Mouse (Mus musculus) left cerebral cortex, adult 8-10 months (tissue): ENCODE data around the gene Cib4. TPM values are rescaled to one million over a fixed set of nuclear protein-coding genes. Genes with fewer than 3 reads are reported as not detected.

Experiments used
- DNase-seq, 2 experiments: peaks; one replicate each; pipeline ENCODE4 v3.0.0; 2022; ENCODE audit warnings: low spot score in 2 of 2
- total RNA-seq, 4 experiments: library from RNA; stranded (reverse); gene quantifications; 2 replicates each; pipeline ENCODE4 v1.2.4; 2022

The Cib4 gene
- total RNA-seq, 4 experiments from 2014 or later: not detected

DNA sequence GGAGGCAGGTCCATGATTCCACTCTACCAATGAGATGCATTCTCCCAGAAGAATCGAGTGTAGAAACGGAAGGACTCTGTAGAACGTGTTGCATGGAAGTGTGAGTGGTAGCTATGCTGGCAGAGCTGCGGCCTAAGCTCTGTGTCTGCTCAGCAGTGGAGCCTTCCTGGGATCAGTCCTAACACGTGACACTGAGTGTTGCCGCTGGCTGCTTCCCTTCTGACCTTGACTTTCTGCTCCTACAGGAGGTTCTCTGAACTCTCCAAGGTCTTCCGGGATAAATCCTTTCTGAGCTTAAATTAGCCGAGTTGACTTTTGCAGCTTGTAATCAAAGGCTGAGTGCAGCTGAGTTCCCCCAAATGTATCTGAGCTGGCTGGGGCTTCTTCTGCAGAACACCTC lies 28.7 kb upstream of the Cib4 start:
- no peak for DNase-seq

DNA sequence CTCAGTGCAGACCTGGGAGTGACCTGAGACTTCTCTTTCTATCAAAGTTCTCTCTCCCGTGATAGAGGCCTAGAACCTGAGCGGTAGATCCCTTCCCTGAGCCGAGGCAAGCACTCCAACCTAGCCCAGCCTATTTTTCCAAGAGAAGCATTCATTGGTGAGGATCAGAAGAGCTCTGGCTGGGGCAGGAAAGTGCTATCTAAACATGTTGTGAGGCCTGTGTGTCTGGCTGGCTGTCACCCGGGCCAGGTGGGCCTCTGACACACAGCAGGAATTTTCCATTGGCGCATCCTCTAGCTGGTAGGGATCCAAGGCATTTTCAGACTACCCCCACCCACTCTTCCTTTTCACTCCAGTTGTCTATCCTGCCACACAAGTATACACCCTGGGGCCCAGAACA lies 26.2 kb upstream of the Cib4 start:
- no peak for DNase-seq

DNA sequence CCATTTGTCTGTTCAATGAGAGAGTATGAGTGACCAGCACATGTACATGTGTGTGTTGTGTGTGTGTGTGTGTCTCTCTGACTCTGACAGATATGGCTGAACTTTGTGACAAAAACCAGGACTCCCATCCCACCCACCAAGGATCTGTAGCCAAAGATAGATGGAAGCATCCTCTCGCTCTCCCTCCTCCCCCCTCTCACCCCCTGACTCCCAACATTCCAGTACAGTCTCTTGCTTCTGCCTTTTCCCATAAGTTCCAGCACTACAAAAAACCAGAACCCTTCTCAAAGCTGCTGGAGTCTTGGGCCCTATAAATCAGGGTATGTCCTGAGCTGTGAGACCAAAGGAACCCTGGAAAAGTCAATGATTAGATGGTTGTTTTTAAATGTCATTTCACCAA lies 22.8 kb upstream of the Cib4 start:
- no peak for DNase-seq

DNA sequence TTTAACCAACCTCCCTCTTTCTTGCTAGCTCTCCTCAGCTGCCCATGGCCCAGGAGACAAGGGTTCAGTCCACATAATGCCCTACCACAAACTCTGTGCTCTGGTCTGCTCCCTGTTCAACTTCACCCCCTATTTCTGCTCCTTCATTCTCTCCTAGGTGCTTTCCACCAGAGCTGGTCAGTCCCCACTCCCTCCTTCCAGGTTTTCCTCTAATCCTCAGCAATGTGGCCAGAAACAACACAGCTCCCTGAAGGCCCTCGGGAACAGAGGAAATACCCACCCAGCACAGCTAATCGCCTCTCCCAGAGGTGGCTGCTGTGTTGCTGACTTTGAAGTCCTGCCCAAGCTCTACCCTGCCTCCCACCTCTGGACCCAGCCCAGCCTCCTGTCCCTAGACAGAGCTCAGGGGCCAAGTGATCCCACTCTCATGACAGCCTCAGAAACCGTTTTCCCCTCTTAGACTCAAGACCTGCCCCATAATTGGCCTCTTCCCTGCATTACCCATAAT lies 14.4 kb upstream of the Cib4 start:
- no peak for DNase-seq

DNA sequence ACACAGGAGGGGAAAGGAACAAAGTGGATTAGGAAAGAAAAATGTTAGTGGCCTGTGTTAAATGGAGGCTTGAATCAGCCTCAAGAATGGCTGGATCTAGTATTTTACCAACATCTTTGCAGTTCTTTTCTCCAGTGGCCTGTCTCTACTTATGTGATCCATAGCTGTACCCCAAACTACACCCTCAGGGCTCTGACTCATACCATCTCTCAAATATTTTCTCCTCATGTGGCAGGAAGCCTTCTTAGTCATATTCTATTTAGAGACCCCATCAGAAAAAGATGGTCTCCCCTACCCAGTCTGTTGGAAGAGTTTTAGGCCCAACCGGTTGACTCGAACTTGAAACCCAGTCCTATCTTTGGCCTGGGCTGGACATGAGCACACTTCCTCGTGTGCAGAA lies 13.8 kb upstream of the Cib4 start:
- no peak for DNase-seq

DNA sequence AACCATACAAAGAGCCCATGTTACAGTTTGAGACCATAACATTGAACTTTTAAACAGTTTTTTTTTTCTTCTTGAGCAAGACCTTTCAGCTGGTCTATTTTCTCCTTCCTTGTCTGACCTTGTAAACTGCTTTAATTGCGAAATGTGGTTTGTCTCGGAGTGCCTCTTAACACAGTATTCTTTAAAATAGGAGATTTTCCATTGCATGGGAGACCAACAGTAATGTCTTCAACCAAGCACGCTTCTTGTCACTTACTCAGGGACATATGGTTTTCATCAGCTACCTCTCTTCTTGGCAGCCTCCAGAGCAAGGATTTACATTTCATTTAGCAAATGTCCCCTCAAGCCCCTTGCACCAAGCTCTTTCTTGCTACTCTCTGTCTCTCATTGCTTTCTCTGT lies 10.6 kb upstream of the Cib4 start:
- no peak for DNase-seq

DNA sequence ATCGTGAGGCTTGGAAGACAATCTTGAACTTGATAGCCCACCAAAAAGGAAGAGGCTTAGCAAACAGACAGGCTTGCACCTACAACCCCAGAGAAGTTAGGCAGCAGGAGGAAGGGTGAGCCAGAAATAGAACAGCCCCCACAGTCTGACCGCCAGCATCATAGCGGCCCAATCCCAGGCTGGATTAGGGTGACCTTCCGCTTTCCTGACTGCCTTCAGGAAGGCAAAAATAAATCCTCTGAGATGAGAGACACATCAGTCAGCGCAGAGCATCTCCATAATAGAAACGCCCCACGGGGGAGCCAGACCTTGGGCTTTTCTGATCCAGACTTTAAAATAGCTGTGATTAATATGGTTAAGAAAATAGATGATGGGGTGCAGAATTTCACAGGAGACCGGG lies 9.3 kb upstream of the Cib4 start:
- DNase-seq: no peak

DNA sequence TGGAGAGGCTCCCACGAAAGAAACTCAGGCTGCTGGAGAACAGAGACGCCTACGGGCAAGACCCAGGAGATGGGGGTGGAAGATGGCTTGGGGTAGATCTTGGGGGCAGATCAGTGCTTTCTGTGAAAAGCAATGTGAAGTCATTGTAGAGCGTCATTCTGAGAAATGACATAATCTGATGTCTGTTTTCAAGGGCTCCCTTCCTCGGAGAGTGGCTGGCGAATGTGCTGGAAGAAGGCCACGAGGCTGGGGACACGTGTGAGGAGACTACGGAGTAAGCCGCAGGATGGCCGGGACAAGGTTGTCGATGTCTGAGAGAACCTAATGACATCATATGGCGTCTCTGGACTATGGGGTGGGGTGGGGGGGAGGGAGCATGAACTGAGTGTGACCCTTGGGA lies 8.3 kb upstream of the Cib4 start:
- DNase-seq: no peak

DNA sequence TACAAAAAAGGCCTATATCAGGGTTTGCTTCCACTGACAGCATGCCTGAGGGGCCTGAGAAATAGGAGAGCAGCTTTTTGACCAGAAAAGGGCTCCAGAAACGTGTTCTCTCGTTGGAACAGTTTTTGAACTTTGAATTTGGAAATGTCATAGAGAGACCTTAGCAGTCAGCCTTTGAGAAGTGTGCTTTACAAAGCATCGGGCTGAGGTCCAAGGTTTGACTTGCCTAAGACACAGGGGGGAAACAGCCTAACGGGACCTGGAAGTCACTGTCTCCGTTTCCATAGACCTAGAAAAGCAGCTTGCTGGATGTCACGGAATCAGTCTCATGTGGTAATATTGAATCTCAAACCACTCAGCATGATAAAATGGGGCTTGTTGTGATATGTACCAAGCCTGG lies 6.4 kb upstream of the Cib4 start:
- DNase-seq: no peak

DNA sequence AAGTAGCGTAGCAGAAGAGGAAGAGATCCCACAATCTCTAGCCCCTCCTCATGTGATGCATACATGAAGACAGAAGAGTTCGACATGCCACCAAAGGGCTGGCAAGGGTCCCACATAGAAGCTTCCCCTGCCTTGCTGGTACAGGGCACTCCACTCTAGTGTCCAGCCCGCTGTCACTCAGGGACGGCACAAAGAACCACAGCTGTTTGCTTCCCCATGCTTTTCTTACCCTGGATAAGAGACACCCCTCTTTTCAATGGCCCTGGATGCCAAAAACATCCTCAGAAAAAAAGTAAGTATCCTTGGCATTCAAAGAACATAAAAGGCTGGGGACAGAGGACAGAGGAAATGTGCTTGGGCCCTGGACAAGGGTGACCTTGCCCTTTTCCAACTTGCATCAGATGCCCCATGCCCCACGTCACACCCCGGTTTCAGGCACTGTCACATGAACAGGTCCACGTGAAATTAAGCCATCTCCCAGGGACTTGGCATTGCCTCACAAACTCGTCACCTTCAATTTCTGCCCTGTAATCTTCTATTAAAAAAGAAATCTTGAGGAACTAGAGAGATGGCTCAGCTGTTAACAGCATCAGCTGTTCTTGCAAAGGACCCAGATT lies 5.5 kb upstream of the Cib4 start:
- no peak for DNase-seq

DNA sequence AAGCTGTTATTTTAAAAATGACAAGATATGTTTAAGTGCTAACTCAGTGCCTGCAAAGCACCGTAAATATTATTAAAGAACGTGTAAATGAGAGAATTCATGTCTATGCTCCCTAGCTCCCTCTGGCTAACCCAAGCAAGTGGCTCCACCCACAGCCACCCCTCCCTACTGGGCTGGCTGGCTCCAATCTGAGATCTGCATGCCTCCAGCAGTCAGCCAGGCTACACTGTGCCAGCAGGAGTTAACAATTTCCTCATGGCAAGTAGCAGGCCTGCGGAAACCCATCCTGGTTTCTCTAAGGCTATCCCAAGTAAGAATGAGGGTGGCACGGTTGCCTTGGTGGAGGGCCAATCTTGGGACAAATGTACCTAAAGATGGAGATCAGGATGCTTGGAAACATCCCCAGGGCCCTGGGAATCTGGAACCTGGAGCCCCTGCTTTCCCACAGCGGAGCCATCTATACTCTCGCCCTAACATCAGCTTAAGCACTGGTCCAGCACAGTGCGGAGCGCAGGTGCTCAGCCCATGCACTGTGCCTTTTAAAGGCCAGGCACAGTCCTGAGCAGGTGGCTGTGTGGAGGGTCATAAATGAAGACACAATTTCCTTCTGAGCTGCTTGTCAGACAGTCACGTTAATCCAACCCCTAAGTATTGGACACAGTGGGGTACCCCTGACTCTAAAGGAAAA lies 4.8 kb upstream of the Cib4 start:
- no peak for DNase-seq

DNA sequence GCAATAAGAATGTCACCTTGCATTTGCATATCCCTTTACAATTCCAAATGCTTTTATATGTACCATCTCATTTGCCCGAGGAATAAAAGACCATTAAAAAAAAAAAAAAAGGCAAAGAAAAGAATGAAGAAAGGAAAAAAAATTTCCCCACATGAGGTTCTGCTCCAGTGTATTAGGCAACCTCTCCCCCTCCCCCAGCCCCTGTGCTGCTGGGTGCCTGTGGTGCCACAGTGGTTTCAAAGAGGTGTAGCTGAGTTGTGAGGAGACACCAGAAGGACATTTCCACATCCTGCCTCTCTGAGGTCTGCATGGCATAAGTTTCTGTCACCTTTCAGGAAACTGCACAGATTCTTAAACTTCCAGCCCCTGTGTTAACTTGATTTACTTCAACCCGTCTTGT lies 3.0 kb upstream of the Cib4 start:
- DNase-seq: no peak

DNA sequence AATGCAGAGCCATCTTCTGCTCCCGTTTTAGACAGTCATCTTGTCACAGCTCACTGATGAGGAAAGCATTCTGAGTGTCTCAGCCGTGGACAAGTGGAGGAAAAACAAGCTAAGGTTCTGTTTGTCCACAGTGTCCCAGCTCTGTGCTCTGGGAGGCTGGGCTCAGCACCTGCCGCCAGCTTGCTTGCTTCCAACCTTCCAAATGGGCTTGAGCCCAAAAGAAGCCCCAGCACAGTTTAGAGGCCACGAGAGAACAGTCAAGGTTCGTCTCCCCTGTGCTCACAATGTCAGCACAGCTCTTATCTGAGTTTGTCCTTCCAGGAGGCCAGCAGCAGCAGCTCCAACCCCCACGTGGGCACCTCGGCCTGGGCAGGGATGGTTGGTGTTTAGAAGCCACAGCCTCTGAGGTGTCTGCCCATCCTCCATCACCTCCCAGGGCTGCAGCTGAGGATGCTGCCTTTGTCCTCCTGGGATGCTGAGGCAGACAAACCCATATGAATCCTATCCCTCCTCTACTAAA lies 9.5 kb downstream of the Cib4 start:
- DNase-seq: no peak

DNA sequence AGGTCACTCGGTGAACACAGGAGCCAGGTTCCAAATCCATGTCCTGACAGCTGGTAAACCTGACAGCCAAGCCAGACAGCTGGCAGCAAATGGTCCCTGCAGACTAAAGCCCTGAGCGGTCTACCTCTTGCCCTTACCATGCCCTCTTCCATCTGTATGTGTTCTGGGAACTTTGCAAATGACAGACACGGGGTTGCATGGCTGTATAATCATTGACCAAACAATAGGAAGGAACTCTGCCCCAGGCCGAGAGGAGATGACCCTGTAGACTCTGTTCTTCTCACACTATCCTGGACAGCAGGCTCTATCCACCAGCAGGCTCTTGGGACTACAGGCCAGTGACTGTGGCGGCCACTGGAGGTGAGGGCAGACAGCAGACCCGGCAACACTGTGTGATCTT lies 11.0 kb downstream of the Cib4 start:
- DNase-seq: no peak

DNA sequence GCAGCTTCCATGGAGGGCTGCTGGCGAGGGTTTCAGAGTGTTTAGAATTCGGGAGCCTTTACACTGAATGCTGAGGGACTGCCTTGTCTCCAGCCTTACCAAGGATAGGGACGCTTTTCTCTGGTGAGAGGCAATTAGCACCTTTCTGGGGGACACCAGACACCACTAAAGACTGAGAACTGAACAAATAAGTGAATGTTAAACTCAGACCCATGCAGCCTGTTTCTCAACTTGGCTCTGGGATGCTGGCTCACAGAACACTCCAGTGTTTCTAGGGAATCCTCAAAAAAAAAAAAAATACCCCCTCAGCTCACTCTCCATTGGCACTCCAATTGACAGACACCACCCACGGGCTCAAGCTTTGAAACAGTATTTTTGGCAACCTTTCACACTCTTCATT lies 16.7 kb downstream of the Cib4 start:
- DNase-seq: no peak

DNA sequence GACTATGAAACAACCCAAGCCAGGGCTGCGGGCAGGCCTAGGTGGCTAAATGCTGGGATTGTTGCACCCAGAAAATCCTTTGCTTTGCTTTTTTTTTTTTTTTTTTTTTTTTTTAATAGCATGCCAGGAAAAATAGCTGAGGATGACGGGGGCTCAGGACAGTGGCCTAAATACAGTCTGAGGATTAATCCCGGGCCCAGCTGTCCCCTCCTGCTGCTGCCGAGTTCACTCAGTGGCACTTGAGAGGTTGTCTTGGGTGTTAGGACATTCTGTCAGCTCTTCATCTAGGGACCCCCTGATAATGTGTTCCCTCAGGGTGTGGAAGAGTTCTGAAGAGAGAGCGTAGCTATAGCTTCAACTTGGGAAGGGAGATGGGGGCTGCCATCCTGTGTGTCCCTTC lies 18.5 kb downstream of the Cib4 start:
- DNase-seq: no peak

DNA sequence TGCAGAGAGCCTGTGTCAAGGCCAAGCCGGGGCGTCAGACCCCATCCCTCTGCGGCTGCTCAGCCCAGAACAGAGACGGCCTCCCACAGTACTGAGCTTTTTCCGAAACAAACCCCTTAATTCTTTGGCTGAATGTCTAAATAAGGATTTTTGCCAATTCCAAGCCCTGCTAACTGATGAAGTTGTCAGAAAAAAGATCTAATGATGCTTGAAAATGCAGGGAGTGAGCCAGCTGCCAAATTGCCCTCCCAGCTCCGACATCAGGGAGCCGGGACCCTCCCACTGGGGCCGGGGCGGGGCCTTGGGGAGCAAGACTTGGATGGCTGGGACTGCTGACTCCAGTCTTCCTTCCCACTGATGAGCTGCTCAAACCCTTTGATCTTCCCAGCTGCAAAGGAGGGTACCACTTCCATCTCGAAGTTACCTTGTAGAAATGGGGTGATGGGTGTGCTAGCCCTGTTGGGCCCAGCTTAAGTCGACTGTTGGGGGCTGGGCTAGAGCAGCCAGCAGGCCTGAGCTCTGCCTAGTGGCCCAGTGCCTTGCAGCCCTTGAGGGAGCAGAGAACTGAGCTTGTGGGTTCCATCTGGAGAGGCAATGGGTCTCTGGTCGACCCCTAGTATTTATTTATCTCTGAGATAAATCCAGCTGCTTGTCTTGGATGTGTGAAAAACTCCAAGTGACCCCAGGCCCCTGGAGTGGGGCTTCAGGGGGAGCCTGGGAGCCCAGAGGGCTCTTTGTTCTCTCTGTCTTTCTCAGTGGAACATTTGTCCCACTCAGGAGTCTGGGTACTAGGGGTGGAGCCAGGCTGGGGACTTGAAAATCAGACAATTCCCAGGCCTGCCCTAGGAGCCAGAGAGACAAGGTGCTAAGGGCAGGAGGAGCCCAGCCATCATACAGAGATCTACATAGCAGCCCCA lies 19.5 kb downstream of the Cib4 start:
- DNase-seq: no peak

DNA sequence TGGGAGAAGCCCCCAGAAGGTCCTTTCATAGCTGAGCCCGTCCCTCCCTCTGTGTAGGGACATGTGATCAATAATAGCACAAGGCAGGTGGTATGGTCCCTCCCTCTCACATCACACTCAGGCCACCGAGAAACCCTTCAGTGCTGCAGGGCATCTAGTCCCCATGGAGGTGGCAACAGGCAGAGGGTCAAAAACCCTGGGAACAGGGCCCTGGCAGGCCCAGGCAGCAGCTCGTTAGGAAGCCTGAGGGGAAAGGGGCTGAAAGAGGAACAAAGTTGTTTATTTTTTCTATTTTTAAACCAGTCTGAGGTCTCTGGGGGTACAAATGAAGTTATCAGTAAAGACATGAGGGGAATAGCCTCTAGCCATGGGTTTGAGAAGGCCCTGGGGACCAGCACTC lies 21.4 kb downstream of the Cib4 start:
- no peak for DNase-seq

DNA sequence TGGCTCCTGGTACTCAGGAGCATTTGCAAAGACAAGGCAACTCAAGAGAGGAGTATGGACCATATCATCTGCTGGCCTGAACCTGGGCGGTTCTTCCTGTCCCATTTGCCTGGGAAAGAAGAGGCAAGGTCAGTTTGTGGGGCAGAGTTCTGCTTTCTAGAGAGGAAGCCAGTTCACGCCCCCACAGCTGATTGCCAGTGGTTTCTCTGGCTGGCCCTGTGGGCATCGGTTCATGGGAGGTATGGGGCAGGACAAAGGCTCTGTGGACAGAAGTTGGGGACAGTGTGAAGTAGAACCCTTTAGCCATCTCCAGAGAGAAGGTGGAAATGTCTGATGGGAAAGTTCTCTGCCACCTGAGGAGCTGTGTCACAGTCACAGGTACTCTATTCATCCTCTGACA lies 22.5 kb downstream of the Cib4 start:
- DNase-seq: no peak

DNA sequence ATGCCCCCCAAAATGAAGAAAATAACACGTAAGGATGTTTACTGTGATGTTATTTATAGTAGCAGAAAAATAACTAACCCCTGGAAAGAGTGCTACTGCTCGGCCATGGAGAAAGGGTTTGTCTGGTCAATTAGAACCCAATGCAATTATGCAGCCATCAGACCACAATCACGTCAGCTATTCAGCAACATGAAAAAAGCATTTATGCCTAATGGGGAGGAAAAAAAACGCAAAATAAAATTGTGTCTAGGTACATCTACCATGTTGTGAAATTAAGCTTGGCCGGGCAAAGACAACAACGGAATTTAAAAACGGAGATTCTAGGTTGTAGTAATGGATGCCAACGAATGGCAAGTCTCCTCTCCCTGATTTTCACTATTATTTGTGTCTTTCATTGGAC lies 23.2 kb downstream of the Cib4 start:
- no peak for DNase-seq

DNA sequence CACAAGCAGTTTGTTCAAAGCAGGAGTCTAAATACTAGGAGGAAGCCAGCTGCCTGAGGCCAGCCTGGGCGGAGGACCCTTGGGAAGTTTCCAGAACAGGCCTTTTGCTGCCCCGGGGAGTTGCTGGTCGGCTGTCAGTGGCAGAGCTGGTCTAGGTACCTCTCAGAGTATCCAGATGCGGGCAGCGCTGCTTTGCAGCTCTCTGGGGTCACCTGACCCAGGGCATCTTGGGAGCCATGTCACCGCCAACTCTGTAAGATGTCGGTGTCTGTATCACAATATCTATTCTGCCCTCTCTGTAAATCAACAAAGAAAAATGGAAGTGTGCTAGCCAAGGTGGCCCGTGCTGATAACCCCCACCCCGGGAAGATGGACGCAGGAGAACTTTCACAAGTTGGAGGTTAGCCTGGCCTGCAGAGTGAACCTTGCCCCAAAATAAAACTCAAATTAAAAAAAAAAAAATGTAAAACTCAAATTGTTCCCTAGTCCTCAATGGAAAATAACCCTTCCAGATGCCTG lies 25.4 kb downstream of the Cib4 start:
- DNase-seq: no peak

DNA sequence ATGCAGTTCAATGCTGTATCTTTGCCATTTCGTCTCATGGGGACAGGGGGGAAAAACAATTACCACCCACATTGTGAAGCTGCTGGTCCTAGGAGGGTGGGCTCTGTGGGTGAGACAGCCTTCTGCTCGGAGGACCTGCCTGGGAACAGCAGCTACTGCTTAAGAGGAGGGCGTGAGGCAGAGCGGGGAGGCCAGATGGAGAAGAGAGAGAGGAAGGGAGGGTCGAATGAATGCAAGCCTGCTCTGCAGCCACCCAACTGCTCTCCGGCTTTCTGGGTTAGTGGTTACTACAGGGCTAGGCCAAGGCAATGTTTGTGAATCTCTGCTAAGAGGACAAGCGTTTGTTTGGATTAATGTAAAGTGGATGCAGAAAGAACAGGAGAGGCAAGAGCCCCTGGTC lies 26.1 kb downstream of the Cib4 start:
- DNase-seq: no peak
